Mouse (Mus musculus): ENCODE measurements at regions not wholly inside any gene's neighbourhood (a gene's known extent, or its start where the extent isn't known, plus 50 kb on each side); places are given as distances from the start of the nearest gene placed in this dataset.

GRCm38 (mm10) chr5:91755958-91756357, 206.9 kb downstream of the Rchy1 start:
- no peak for TF ChIP-seq EP300 (IDR thresholded peaks at IDR 0.05; ENCODE audit: low read depth)
- no peak for TF ChIP-seq CTCF (IDR thresholded peaks at IDR 0.05; ENCODE audit: low read depth)
